Mouse (Mus musculus) olfactory bulb, adult 2 months (tissue): ENCODE measurements around the gene Tgfb2.

Experiments used
- CTCF ChIP-seq: fragments of 200-500 bp; IDR thresholded peaks from 2 replicates; pipeline ENCODE4 v1.5.1; 2012; ENCODE audit warnings: low read depth, mild to moderate bottlenecking, low read length, moderate library complexity; ENCODE audit not compliant: insufficient read depth
- POLR2A ChIP-seq: fragments of 200-500 bp; IDR thresholded peaks from 2 replicates; pipeline ENCODE4 v1.6.1; 2012; ENCODE audit warnings: mild to moderate bottlenecking, low read depth, low read length, moderate library complexity; ENCODE audit not compliant: insufficient read depth

GRCm38 (mm10) chr1:186610481-186610880 is 95.3 kb downstream of the Tgfb2 start:
- TF ChIP-seq POLR2A (no peak), CTCF (no peak)
